Mouse (Mus musculus) spleen, adult 18-20 months (tissue): ENCODE results near the gene Rgs10.

Experiments used
- DNase-seq, 2 experiments: peaks; one replicate each; pipeline ENCODE4 v3.0.0; 2022; ENCODE audit warnings: mixed read lengths in 2 of 2

Gene Rgs10

DNA sequence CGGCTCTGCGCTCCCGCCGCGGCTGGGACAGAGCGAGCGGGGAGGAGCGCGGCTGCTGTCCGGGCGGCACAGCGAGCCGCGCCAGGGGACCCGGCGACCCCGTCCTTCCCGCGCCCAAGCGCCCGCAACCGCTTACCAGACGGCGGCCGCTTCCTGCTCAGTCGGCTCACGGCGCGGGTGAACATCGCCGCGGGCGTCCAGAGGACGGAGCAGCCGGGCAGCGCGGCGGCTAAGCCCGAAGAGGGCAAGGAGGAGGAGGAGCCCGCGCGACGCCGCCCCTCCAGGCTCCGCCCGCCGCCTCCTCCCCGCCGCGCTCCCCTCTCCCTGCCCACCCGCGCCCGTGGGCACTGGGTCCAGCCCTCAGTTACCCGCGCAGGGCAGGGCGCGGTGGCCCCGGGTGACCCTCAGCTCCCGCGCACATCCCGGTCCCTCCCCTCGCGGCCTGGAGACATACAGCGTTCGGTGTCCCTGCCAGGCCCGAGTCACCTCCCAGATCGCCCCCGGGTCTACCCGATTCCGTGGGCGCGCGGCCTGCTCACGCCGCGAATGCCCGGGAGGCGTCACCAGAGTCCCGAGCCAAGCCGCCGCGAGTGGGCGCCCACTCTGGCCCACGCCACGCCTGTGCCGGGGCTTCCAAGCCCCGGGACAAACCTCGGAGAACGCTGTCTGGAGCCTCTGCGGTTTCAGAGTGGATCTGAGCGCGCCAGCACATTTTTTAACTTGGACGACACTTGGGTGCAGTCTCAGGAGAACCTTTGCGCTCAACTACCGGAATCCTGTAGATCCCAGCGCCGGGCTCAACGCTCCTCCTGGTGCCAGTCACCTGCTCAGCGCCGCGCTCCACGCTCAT, at the start of gene Rgs10:
Rgs10 (minus strand) TSS at position 829 of the 850 bp plus-strand sequence.
- peak; percentile 40 to 67 for DNase-seq

DNA sequence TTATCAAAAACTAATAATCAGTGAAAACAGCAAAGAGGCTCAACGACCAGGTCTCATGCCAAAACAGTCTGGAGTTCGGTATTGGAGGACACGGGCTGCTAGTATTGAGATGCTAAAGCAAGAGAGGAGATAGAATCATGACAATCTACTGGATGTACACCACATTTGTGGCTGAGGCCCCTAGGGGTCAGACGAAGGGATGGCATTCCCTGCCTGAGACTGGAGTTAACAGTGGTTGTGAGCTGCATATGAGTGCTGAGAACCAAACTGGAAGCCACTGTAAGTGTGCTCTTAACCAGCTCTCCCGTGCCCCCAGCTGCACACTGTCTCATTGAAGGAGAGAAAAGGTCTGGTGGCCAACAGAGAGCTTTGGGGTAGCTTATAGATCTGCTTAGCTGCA, 43.8 kb upstream of the Rgs10 start:
- no peak for DNase-seq

DNA sequence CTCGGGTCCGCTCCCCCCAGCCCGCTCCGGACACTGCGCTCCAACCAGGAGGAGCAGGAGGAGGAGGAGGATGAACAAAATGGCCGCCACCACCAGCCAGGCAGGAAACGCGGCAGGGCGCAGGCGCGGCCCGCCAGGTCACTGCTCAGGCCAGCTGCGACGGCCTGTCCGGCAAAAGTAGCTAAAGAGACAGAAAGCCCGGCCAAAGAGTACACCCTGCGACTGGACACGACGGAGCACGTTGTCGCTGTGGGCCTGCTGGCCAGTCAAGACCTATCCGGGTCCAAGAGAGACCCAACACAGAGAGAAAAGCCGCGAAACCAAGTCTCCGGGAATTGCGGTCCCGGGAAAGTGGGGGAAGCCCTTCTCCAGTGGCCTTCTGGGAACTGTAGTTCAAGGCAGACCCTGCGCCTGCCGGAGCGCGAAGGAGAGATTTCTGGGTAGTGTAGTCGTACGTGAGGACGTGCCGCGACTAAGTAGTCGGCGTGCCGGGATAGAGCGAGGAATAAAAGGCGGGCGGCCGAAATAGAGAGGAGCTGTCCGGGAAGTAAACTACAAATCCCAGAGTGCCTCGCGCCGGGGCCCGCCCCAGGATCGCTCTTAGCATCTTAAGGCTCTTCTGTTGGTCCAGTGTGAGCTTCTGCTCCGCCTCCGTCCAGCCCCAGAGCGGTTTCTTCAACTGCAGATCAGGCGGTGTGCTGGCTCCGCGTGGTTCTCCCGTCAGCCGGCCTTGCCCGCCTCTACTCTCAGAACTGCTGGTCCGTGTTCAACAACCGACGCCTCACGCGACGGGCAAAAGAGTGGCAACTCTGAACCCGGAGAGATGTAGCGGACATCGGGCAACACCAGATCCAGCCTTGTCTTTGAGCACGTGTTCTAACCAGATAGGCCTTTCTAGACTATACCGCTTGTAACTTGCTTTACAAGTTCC, 43.0 kb upstream of the Rgs10 start, which contains the start of gene Tial1:
Tial1 (minus strand) TSS at position 433 of the 931 bp plus-strand sequence.
- peak; percentile 94 to 97 for DNase-seq

DNA sequence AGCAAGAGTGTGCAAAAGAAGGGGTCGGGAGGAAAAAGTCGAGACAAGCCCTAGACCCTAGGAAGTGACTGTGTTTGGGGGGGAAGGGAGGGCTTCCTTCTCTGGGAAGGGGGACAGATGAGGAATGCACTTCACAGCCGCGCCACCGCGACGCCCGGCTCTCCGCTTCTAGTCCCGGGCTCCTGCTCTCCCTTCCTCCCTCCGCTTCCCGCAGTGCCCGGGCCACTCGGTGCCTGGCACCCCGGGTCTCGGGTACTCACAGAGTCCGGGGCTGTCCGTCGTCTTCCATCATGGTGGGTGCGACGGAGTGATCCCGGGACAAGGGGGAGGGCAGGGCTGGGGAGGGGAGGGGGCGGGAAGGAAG, 42.3 kb upstream of the Rgs10 start:
- no peak for DNase-seq

DNA sequence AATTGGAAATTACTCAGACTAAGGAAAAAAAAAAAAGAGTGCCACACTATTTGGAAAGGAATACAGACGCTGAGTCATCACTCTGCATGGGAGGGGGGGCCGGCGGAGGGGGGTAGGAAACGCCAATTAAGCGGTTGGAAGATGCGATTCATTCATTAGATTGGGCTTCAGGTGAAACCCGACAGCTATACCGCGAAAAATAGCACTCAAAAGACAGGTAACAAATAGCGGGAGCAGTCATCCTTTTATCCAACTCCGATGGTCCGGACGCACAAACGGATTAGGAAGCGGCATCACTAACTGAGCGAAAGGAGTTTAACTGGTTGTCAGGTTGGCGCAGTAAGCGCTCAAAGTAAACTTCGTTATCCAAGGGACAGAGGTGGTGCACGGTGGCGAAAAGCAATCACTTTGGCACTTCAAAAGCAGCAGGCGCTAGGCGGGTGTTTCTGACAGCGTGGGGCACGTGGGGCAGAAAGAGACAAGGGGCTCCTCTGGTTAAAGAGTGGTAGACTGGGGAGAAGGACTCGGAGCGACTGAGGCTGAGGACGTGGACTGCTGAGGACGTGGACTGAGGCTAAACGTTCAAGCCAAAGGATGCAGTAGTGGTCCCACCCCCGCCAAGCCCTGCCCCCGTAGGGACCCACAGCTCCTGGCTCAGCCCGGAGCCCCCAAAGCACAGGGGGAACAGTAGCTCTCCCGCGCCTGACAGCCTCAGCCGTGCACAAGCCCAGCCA, 41.7 kb upstream of the Rgs10 start:
- peak in 1 of 2 experiments; percentile 17 for DNase-seq

DNA sequence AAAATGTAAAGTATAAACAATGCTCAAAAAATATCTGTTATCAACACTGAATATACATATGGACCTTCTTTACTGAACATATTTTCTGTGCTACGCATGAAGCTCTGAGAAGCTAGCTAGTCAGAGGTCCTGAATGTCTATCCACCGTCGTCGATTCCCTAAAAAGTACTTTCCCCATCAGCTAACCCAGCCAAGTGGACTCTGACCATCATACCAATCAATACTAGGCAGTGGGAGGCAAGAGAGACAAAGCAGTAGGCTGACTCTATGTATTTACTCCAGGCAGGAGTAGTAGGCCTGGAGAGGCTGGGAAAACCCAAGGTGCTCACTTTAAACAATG, 41.2 kb upstream of the Rgs10 start:
- DNase-seq = no peak

DNA sequence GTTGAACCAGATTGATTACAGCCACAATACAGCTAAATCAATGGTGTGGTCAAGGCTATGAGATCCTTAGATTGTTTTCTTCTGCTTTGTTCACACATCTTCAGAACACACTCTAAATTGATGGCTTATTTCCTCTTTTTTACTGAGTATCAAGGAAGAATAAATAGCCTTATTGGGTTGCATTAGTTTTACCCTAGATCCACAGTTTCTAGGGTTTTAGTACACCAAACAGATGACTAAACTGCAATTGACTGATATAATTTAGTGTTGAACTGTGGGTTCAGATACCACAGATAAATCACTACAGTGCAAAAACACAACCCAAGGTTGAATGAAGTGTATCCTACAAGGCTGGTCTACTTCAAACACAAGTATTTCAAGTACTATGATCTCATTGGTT, 39.5 kb upstream of the Rgs10 start:
- no peak for DNase-seq

DNA sequence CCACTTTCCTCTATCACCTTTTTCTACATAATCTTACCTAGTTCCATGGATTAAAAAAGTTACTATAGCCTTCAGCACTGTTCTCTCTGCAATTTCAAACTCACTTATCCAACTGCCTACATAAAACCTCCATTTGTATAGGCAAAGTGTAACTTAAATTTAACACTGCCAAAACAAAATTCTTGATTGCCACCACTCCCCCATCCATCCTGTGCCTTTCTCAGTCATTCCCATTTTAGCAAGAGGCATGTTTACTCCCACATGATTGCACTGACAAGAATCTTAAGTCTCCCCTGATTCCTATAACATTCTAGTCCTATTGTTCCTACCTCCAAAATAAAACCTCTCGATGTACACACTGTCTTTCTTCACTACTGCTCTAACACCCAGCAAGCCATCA, 34.2 kb upstream of the Rgs10 start:
- DNase-seq = no peak

DNA sequence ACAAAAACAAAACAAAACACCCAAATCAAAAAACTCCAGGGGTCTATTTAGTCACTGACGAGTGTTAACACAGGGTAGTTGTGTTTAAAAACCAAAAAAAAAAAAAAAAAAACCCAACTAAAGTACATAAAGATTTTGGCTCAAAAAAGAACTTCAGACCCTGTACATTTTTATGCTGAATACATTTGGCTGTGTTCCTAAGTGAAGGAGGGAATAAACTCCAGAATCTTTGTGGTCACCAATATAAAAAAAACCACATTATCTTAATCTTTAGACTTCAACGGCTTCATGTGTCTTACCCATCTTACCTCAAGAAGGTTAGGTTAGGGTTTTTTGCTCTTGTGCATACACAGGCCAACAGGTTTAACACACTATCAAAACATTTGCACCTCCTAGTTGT, 22.0 kb upstream of the Rgs10 start:
- no peak for DNase-seq

DNA sequence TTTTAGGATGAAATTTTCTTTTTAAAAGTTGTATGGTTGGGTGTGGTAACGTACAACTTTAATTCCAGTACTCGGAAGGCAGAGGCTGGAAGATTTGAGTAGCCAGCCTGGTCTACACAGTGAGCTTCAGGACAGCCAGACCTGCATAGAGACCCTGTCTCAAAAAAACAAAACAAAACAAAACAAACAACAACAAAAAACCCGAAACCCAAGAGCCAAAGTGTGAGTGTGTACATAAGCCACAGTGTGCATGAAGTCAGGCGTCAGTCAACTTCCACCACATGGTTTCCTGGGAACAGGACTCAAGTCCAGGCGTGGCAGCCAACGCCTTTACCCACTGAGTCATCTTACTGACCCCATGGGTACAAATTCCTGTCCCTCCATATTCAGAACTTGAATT, 20.7 kb upstream of the Rgs10 start:
- no peak for DNase-seq

DNA sequence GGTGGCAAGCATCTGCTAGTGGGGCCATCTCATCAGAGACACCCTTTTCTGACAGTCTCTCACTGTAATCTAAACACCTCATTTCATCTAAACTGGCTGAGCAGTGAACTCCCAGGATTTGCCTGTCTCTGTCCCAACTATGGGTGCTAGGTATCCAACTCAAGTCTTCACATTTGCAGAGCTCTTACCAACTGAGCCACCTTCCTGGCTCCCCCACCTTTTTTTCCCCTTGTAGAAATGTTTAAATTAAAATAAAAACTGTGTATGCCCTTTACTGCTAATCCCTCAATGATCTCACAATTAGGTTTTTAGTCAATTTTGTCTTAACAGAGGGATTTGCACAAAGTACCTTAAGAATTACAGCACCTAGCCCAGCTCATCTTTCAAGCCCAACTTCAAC, 19.6 kb upstream of the Rgs10 start:
- no peak for DNase-seq

DNA sequence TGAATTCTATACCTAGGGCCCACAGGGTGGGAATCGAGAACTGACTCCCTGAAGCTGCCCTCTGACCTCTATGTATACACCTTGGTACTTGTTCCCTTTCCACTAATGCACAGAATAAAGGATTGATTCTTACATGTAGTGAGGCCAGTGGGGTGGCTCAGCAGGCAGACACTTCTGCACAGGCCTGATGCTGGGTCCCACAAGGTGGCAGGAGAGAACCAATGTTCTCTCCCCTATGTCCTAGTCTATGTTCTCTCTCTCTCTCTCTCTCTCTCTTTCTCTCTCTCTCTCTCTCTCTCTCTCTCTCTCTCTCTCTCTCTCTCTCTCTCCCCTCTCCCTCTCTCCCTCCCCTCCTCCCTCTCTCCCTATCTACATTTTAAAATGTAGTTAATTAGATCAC, 14.7 kb upstream of the Rgs10 start:
- no peak for DNase-seq

DNA sequence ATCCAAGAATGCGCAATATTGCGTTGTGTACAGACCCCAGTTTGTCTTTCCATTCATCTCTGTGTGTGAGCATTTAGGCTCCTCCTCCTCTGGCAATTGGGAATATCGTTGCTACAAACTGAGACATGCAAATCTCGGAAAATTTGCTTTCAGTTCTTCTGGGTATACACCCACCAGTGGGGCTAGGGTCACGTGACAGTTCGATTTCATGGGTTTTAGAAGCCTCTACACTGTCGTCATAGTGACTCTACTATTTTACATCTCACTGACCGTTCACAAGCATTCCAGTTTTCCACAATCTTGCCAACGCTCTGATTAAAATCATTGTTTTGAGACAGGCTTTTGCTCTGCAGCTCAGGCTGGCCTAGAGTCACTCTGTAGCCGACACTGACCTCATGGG, 14.0 kb upstream of the Rgs10 start:
- DNase-seq = no peak

DNA sequence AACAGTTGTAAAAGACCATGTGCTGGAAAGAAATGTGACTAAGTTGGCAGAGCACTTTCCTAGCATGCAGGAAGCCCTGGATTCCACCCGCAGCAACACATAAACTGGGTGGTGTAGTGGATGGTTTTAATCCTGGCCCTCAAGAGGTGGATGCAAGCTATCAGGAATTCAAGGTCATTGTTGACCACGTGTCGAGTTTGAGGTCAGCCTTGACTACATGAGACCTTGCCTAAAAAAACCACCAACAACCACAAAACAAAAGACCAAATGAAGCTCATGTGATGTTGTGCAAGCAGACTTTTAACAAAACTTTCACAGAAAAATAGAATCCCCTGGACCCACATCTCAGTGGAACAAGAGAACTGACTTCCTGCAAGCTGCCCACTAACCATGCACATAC, 3.9 kb upstream of the Rgs10 start:
- no peak for DNase-seq

DNA sequence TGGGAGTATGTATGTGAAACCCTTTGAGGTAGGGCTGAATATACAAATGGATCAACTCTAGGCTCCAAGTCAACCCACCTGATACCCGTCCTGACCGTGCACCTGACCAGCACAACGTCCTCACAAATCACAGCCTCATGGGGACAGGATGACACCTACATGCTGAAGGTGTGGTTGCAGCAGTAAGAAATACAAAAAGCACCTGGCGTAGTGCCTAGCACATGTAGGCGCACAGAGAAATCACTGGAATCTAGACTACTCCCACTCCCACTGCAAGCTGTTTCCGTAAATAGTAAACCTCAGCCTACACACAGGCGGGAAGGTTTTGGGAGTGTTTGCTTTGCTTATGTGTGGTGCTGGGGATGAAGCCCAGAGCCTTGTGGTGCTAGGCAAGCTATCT, 3.1 kb upstream of the Rgs10 start:
- no peak for DNase-seq

DNA sequence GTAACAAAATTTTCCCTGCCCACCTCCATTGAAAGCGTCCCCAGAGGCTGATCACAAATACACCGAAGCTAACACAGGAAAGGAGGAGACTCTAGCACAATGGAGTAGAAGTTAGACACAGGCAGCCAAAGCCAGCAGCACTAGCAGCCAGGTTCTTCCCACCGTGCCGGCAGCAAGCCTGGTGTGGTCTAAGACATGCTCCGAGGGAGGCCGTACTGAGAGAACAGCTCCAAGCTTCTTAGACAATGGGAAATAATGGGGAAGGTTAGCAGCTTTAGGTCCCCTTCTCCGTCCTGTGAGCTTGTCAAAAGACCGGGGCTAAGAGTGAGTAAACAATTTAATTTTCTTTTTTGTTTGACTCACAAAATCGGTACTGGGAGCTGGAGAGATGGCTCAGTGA, 1.1 kb upstream of the Rgs10 start:
- no peak for DNase-seq

DNA sequence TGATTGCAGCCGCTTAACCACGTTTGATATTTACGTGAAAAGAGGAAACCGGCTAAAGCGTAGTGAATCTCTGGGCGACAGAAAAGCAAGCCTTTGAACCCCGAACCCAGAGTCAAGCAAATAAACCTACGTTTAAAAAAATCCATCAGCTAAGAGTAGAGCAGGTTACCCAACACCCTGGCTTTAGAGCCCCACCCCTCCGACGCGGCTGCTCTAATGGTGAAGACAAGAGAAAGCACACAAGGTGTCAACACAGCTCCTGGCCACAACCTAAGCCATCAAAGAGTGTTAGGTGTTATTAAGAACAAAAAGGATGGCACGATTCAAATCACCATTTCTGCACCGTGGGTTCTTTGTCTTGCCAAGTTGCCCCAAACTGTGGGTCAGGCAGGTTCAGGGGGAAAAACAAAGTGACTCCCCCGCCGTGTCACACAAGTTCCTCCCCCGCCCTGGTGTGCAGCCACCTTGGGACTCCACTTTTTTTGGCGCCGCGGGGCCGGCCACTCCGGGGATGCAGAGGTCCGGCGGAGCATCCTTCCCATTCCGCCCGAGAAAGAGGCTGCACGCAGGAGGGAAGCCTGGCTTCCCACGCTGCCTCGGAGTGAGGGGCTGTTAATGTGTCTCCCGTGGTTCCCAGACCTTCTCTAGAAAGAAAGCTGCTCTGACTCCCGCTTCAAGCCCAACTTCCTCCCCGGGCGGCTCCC, 1.2 kb downstream of the Rgs10 start:
- DNase-seq = no peak

DNA sequence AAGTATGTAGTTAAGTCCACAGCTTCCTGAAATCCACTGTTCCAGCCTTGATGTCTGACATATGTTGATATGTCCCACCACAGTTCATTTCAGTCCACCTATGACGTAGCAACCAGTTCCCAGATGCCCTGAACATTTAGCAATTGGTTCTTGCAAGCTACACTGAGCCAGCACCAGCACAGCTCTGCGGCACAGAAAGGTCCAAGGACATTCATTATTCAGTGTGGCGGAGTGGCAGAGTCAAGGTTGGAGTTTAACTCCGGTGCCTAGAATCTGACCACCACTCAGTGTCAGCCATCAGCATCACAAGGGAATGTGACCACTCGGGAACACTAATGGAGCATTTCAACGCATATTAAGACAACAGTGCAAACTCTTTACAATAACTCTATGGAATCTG, 1.9 kb downstream of the Rgs10 start:
- no peak for DNase-seq

DNA sequence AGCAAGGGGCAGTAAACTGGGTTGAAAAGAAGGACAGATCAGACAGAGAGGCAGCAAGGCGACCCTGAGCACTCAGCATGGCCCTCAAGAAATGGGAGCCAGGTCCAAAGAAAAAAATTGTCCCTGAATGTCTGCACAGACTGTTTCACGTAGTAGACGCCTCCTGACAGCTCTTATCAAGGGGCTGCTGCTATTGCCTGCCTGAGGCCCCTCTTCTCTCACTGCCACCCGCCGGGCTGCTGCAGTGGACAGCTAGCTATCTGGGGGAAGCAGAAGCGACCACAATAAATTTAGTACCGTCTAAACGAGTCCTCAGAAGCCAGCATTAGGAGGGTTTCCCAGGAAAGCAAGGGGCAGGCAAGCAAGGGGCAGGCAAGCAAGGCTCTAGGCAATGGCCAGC, 4.1 kb downstream of the Rgs10 start:
- DNase-seq = no peak

DNA sequence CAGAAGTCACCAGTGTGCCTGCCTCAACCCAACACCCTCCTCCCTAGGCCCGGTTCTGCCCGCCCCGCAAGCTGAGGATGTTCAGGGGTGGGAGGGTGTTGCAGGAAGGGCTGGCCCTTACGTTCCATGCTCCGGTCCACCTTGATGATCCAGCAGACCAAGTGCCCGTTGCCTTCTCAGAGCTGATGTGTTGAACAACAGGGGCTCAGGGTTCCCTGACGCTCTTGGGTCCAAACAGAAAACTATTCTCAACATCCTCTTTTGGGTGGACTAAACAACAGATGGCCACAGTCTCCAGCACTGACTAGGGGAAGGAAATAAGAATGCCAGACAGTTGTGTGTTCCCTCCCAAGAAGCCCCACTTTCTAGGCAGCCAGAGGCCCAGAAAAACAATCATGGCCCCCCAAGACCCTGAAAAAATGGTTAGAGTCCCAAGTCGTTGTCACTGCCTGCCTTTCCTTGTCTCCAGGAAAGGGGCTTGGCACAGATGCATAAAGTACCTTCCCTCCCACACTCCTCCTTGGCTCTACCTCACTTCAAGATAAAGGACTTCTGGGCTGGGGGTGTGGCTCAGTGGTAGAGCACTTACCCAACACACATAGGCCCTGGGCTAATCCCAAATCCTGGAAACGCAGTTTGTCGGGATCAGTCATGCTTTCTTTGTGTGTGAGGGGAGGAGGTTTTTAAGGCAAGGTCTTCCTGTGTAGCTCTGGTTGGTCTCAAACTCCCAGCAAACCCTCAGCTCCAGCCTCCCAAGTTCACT, 6.3 kb downstream of the Rgs10 start:
- no peak for DNase-seq

DNA sequence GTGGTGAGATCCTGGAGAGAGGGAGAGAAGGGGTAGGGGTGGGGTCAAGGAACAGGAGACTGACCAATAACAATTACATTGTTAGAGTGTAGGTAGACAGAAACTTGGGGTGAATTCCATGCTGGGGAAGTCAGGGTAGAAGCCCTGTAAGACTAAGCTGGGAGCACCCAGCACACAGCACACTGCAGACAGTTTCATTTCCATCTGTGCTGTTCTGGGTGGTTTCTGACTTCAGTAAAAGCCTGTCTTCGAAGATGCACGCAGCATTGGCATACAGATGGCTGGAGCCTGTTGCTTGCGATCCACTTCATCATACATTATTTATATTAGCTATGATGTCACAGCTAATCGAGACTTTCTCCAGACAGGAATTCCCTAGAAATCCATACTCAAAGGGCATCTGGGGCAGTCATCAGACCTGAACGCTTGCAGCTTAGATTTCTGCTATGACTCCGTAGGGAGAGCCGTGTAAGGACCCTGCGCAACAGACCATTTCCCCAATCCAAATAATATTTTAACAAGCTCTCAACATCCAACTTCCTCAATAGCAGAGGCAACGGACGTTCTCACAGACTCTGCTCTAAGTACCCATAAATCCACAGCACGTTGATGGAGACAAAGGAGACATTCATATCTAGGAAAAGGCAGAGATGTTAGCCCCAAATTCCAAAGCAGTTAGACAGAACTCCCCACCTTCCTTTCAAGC, 7.7 kb downstream of the Rgs10 start:
- no peak for DNase-seq
